Mouse (Mus musculus) olfactory bulb, adult 2 months (tissue): ENCODE measurements around the gene Itpk1.

Source experiments
- CTCF ChIP-seq: fragments of 200-500 bp; IDR thresholded peaks from 2 replicates; pipeline ENCODE4 v1.5.1; 2012; ENCODE audit warnings: low read depth, mild to moderate bottlenecking, low read length, moderate library complexity; ENCODE audit not compliant: insufficient read depth
- POLR2A ChIP-seq: fragments of 200-500 bp; IDR thresholded peaks from 2 replicates; pipeline ENCODE4 v1.6.1; 2012; ENCODE audit warnings: mild to moderate bottlenecking, low read depth, low read length, moderate library complexity; ENCODE audit not compliant: insufficient read depth

- TF ChIP-seq CTCF (no peak), POLR2A (no peak)
Measured at GRCm38 (mm10) chr12:102710851-102711375, 6.2 kb upstream of the Itpk1 start.
